Mouse (Mus musculus) liver, postnatal 0 days (tissue): ENCODE data around the gene Klc2.

ENCODE experiments used
- CTCF ChIP-seq: sonication (generic); IDR thresholded peaks from 2 replicates; pipeline ENCODE4 v1.5.1; 2016; ENCODE audit warnings: antibody characterized with exemption, low read depth
- EP300 ChIP-seq: IDR thresholded peaks from 2 replicates; pipeline ENCODE4 v1.6.1; 2016; ENCODE audit warnings: antibody characterized with exemption, low read depth, mild to moderate bottlenecking

- TF ChIP-seq CTCF, result peak; percentile 93
- TF ChIP-seq EP300, result no peak
Measured at GRCm38 (mm10) chr19:5117494-5118383, 621 bp downstream of the Klc2 start.
